Mouse (Mus musculus): ENCODE data around the gene Efna3. TPM values are rescaled to one million over a fixed set of nuclear protein-coding genes. Genes with fewer than 3 reads are reported as not detected.
A peak's percentile ranks its signal among the peaks of the same experiment; 100 is the strongest.

Gene Efna3
- polyA plus RNA-seq, 1 experiment from 2014 or later = 62.5 TPM

DNA sequence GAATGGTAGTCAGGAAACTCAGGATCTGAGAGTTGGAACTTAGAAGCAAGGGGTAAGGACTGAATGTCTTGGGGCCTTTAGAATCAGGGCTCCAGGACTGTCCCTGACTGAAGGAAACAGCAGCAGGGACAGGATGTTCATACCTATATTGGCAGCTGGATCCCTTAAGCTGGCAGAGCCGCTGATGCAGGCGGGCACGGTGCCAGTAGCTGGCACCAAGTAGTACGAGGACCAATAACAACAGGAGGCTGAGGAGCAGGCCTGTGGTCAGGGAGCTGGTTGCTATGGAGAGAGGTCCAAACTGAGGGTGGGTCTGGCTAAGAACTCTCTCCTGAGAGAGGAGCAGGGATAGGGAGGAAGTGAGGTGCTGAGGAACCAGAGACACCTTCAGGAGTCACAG lies 19.0 kb upstream of the Efna3 start:
- ATAC-seq (ENCODE audit: low FRiP score) = no peak
- 80% methylated on average over 4 of the region's 4 CpGs for WGBS
- H3K9ac ChIP-seq = no peak overlapping the region
- H3K9me3 ChIP-seq (ENCODE audit: control insufficient read depth, low read length) = no peaks in the 10 kb centered on the region
- DNase-seq (ENCODE audit: low spot score) = no peak
- H3K27ac ChIP-seq = no peak overlapping the region
- H3K36me3 ChIP-seq (replicated peaks; ENCODE audit: control insufficient read depth, insufficient read depth) = 0 out of 2 replicates have a peak, but pooled peaks cover 13% of the 10 kb centered on the region
- no peaks in the 10 kb centered on the region for H3K27me3 ChIP-seq (ENCODE audit: control insufficient read depth, insufficient read depth, low read length)
- peaks cover 30% of the 10 kb centered on the region for H3K4me1 ChIP-seq (replicated peaks; ENCODE audit: control insufficient read depth, insufficient read depth, low read length)
- H3K4me2 ChIP-seq (replicated peaks) = no peak overlapping the region
- no peak overlapping the region for H3K4me3 ChIP-seq (replicated peaks; ENCODE audit: low read length)

DNA sequence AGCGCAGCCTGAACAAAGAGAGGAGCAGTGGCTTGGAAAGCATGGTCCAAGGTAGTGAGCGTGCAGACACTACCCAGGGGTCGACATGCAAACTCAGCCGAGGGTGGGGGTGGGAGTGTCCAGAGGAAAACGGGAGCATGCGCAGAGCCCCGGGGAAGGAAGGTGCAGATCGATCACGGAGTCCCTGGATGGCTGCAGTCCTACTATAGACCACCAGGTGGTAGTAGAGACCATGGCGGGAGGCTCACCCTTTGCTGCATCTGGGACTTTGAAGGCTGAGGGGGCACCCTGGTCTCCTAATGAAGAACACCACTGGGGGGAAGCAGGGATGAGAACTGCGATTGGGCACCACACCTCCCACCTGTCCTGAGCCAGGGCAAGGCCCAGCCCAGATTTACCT lies 17.7 kb upstream of the Efna3 start:
- peak overlapping the region; percentile 29 for H3K4me3 ChIP-seq (replicated peaks; ENCODE audit: low read length)
- no peaks in the 10 kb centered on the region for H3K9me3 ChIP-seq (ENCODE audit: control insufficient read depth, low read length)
- WGBS = 1% methylated on average over 11 of the region's 11 CpGs
- H3K4me2 ChIP-seq (replicated peaks) = peak overlapping the region; percentile 59
- peaks cover 35% of the 10 kb centered on the region for H3K4me1 ChIP-seq (replicated peaks; ENCODE audit: control insufficient read depth, insufficient read depth, low read length)
- H3K36me3 ChIP-seq (replicated peaks; ENCODE audit: control insufficient read depth, insufficient read depth) = 0 out of 2 replicates have a peak, but pooled peaks cover 13% of the 10 kb centered on the region
- peak overlapping the region; percentile 50 for H3K9ac ChIP-seq
- H3K27ac ChIP-seq = no peak overlapping the region
- DNase-seq (ENCODE audit: low spot score) (peak; percentile 91), ATAC-seq (ENCODE audit: low FRiP score) (peak; percentile 26)
- H3K27me3 ChIP-seq (ENCODE audit: control insufficient read depth, insufficient read depth, low read length) = no peaks in the 10 kb centered on the region

DNA sequence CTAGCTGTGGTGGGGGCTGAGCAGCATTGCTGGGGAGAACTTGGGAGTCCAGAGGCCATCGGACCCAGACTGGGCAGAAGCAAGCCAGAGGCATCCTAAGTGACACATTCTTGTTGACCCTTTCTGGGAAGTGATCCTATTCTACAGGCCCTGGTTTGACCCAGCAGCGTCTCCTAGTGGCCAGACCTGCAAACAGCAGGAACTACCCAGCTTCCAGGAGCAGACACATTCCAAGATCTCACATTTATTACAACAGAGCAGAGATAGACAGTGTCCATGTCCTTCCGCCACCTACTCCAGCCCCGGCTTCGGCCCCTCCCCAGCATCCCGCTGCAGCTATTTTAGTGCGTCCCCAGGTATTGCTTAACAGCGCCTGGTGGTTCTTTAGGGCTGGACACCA lies 16.7 kb upstream of the Efna3 start:
- Histone ChIP-seq H3K36me3 (replicated peaks; ENCODE audit: control insufficient read depth, insufficient read depth) (0 out of 2 replicates have a peak, but pooled peaks cover 13% of the 10 kb centered on the region), H3K4me1 (replicated peaks; ENCODE audit: control insufficient read depth, insufficient read depth, low read length) (peaks cover 35% of the 10 kb centered on the region), H3K4me2 (replicated peaks) (peak overlapping the region; percentile 59; the same call in 1 of the 2 replicates), H3K9me3 (ENCODE audit: control insufficient read depth, low read length) (no peaks in the 10 kb centered on the region), H3K27me3 (ENCODE audit: control insufficient read depth, insufficient read depth, low read length) (no peaks in the 10 kb centered on the region), H3K27ac (no peak overlapping the region), H3K9ac (no peak overlapping the region), H3K4me3 (replicated peaks; ENCODE audit: low read length) (no peak overlapping the region)
- ATAC-seq (ENCODE audit: low FRiP score) = no peak
- peak; percentile 65 for DNase-seq (ENCODE audit: low spot score)
- WGBS = 23% methylated on average over 8 of the region's 8 CpGs

DNA sequence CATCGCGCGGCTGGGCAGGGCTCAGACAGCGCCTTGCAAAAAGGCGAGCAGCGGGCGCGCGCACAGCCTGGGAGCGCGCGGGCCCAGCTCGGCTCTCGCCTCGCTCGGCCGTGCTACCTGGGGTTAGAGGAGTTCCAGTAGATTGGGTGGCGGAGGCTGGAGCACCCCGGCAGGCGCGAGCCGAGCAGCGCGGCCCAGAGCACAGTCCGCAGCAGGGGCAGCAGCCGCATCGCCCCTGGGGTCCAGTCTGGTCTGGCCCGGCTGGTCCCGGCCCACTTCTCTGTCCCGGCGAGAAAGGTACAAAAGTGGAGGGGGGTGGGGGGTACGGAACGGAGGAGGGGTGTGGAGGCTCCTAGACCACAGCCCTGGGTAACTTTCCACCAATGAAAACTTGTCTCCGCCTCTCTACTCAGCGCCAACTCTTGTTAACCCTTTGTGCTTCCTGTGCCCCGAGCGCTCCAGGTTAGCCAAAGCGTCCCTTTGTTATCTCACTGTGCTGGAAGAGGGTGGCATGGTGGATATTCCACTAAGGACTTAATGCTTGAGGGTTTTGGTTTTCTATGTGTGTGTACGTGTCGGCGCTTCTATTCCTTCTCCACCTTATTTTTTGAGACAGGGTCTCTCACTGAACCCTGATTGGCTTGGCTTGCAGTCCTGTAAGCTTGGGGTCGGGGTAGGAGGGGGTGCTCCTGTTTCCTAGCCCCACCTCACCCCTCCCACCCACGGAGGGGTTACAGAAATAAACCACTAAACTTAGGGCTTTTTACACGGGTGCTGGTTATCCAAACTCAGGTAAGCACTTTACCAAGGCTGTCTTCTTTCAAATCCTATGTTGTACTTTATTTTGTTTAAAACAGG lies 15.2 kb upstream of the Efna3 start, which contains the start of gene Efna4:
Efna4 (minus strand) TSS at position 308 of the 858 bp plus-strand sequence.
- H3K4me3 ChIP-seq (replicated peaks; ENCODE audit: low read length) = peak within 1 kb of the TSS; percentile 83
- peak; percentile 75 for DNase-seq (ENCODE audit: low spot score)
- peak within 1 kb of the TSS; percentile 84 for H3K9ac ChIP-seq
- H3K36me3 ChIP-seq (replicated peaks; ENCODE audit: control insufficient read depth, insufficient read depth) = 0 out of 2 replicates have a peak, but pooled peaks cover 1% of the 10 kb centered on the region
- peak within 1 kb of the TSS; percentile 70 for H3K27ac ChIP-seq
- H3K9me3 ChIP-seq (ENCODE audit: control insufficient read depth, low read length) = no peaks in the 10 kb centered on the region
- no peaks in the 10 kb centered on the region for H3K27me3 ChIP-seq (ENCODE audit: control insufficient read depth, insufficient read depth, low read length)
- peaks cover 38% of the 10 kb centered on the region for H3K4me1 ChIP-seq (replicated peaks; ENCODE audit: control insufficient read depth, insufficient read depth, low read length)
- peak; percentile 75 for ATAC-seq (ENCODE audit: low FRiP score)
- WGBS = under 1% methylated on average over 41 of the region's 44 CpGs
- H3K4me2 ChIP-seq (replicated peaks) = peak within 1 kb of the TSS; percentile 88

- Histone ChIP-seq H3K4me2 (replicated peaks) (peak overlapping the region; percentile 88), H3K4me1 (replicated peaks; ENCODE audit: control insufficient read depth, insufficient read depth, low read length) (peaks cover 46% of the 10 kb centered on the region), H3K36me3 (replicated peaks; ENCODE audit: control insufficient read depth, insufficient read depth) (no peaks in the 10 kb centered on the region), H3K9ac (peak overlapping the region; percentile 84), H3K9me3 (ENCODE audit: control insufficient read depth, low read length) (no peaks in the 10 kb centered on the region), H3K27ac (peak overlapping the region; percentile 70), H3K4me3 (replicated peaks; ENCODE audit: low read length) (peak overlapping the region; percentile 83), H3K27me3 (ENCODE audit: control insufficient read depth, insufficient read depth, low read length) (no peaks in the 10 kb centered on the region)
- DNase-seq (ENCODE audit: low spot score) = no peak
- WGBS = 2% methylated on average over 17 of the region's 21 CpGs
- ATAC-seq (ENCODE audit: low FRiP score) = no peak
Observed at GRCm38 (mm10) chr3:89337062-89337720, 14.4 kb upstream of the Efna3 start.

- peak overlapping the region; percentile 83 for H3K4me3 ChIP-seq (replicated peaks; ENCODE audit: low read length)
- no peaks in the 10 kb centered on the region for H3K9me3 ChIP-seq (ENCODE audit: control insufficient read depth, low read length)
- H3K4me1 ChIP-seq (replicated peaks; ENCODE audit: control insufficient read depth, insufficient read depth, low read length) = peaks cover 51% of the 10 kb centered on the region
- peak overlapping the region; percentile 84 for H3K9ac ChIP-seq
- H3K27me3 ChIP-seq (ENCODE audit: control insufficient read depth, insufficient read depth, low read length) = no peaks in the 10 kb centered on the region
- H3K27ac ChIP-seq = no peak overlapping the region
- 8% methylated on average over 6 of the region's 6 CpGs for WGBS
- no peaks in the 10 kb centered on the region for H3K36me3 ChIP-seq (replicated peaks; ENCODE audit: control insufficient read depth, insufficient read depth)
- H3K4me2 ChIP-seq (replicated peaks) = peak overlapping the region; percentile 88
- DNase-seq (ENCODE audit: low spot score) (no peak), ATAC-seq (ENCODE audit: low FRiP score) (no peak)
Observed at GRCm38 (mm10) chr3:89336529-89336928, 13.8 kb upstream of the Efna3 start.

DNA sequence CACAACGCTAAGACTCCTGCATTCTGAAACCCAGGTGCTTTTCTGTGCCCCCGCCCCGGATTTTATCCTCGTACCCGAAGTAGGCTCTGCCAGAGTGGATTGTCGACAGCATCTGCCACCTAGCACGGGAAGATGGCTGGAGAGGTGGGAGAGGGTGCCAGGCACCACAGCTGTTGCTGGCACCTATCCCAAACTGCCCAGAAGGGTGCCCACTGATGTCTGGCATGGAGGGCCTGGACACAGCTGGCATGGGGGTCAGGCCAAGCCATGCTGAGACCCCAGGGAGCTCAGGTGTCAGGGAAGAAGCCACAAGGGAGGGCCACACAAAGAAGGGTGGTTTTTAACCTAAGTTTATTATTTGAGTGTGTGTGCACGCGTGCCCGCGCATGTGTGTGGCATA lies 10.3 kb upstream of the Efna3 start:
- Histone ChIP-seq H3K27me3 (ENCODE audit: control insufficient read depth, insufficient read depth, low read length) (no peaks in the 10 kb centered on the region), H3K4me3 (replicated peaks; ENCODE audit: low read length) (no peak overlapping the region), H3K4me1 (replicated peaks; ENCODE audit: control insufficient read depth, insufficient read depth, low read length) (peaks cover 39% of the 10 kb centered on the region), H3K4me2 (replicated peaks) (peak overlapping the region; percentile 4), H3K9ac (0 out of 2 replicates have a peak overlapping the region, but pooled peaks have one; percentile 4), H3K36me3 (replicated peaks; ENCODE audit: control insufficient read depth, insufficient read depth) (no peaks in the 10 kb centered on the region), H3K27ac (peak overlapping the region; percentile 55), H3K9me3 (ENCODE audit: control insufficient read depth, low read length) (no peaks in the 10 kb centered on the region)
- DNase-seq (ENCODE audit: low spot score) (no peak), ATAC-seq (ENCODE audit: low FRiP score) (no peak)
- WGBS = 60% methylated on average over 11 of the region's 11 CpGs

DNA sequence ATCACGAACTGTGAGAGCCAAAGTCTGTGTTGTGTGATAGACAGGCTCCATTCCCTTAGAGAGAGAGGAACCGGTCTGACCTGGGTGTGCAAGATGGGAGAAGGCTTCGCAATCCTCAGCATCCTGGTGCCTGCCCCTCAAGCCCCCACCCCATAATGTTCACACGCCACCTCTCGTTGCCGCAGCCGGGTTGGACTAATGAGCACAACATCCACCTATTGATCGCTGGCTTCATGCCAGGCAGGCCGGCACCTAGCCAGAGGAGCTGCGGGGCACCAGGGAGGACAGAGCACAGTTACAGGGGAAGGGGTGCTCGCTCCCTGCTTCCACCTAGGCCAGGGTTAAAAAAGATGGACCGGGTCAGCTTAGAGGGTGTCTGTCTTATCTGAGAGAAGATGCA lies 9.7 kb upstream of the Efna3 start:
- peak; percentile 34; the same call in 1 of the 2 replicates for ATAC-seq (ENCODE audit: low FRiP score)
- no peak overlapping the region for H3K4me3 ChIP-seq (replicated peaks; ENCODE audit: low read length)
- peak overlapping the region; percentile 55 for H3K27ac ChIP-seq
- peaks cover 43% of the 10 kb centered on the region for H3K4me1 ChIP-seq (replicated peaks; ENCODE audit: control insufficient read depth, insufficient read depth, low read length)
- no peak for DNase-seq (ENCODE audit: low spot score)
- H3K4me2 ChIP-seq (replicated peaks) = peak overlapping the region; percentile 4
- no peaks in the 10 kb centered on the region for H3K9me3 ChIP-seq (ENCODE audit: control insufficient read depth, low read length)
- H3K36me3 ChIP-seq (replicated peaks; ENCODE audit: control insufficient read depth, insufficient read depth) = no peaks in the 10 kb centered on the region
- 29% methylated on average over 12 of the region's 12 CpGs for WGBS
- H3K9ac ChIP-seq = 0 out of 2 replicates have a peak overlapping the region, but pooled peaks have one; percentile 4
- H3K27me3 ChIP-seq (ENCODE audit: control insufficient read depth, insufficient read depth, low read length) = no peaks in the 10 kb centered on the region

GRCm38 (mm10) chr3:89332013-89332412 lies 9.2 kb upstream of the Efna3 start:
- Histone ChIP-seq H3K36me3 (replicated peaks; ENCODE audit: control insufficient read depth, insufficient read depth) (no peaks in the 10 kb centered on the region), H3K4me2 (replicated peaks) (no peak overlapping the region), H3K27ac (0 out of 2 replicates have a peak overlapping the region, but pooled peaks have one; percentile 55), H3K9ac (0 out of 2 replicates have a peak overlapping the region, but pooled peaks have one; percentile 4), H3K9me3 (ENCODE audit: control insufficient read depth, low read length) (no peaks in the 10 kb centered on the region), H3K27me3 (ENCODE audit: control insufficient read depth, insufficient read depth, low read length) (no peaks in the 10 kb centered on the region), H3K4me3 (replicated peaks; ENCODE audit: low read length) (no peak overlapping the region), H3K4me1 (replicated peaks; ENCODE audit: control insufficient read depth, insufficient read depth, low read length) (peaks cover 46% of the 10 kb centered on the region)
- ATAC-seq (ENCODE audit: low FRiP score) = no peak
- no peak for DNase-seq (ENCODE audit: low spot score)
- 34% methylated on average over 10 of the region's 10 CpGs for WGBS
